Mouse (Mus musculus) thymus, postnatal 14 days (tissue): ENCODE results near the gene Spin2f.
"Not testable (repeated sequence)": the region's sequence is repeated elsewhere in the genome, so short reads cannot be mapped to it uniquely, and the experiment has no call there.

Experiments used
- DNase-seq: peaks from one replicate; pipeline ENCODE4 v3.0.0; 2021

The Spin2f gene

DNA sequence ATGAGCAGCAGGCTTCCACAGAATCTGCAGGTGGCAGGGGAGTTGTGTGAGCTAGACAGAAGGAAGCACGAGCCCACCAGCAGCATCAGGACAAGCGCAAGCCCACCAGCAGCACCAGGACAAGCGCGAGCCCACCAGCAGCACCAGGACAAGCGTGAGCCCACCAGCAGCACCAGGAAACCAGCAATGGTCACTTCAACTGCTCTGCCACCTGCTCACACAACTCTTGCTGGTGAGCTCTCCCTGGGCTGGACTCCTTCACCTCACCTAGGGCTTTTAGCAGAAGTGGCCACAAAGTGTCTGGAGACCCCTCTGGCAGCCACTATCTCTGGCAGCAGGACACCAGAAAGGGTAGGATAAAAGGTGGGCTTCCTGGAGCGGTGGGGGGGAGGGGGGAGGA is at the start of gene Spin2f:
Gene Spin2f, plus strand, starts transcription at position 301 of the 400 bp plus-strand sequence.
- DNase-seq = not testable (repeated sequence)

DNA sequence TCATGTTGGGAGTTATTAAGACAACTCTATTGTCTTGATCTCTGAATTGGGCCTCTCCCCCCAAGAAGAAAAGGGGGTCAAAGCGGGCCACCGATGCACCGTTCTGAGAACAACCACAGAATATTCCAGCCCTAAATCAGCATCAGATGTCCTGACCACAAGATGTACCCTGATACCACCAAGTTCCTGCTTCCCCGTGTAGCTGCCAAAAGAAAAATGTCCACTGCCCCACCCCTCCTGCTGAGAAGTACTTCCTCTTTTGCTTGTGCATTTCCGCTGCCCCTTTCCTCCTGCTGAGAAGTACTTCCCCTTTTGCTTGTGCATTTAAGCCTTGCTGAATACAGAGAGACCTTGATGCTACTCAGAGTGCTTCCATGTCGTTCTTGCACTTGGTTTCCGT is 41.6 kb upstream of the Spin2f start:
- not testable (repeated sequence) for DNase-seq

DNA sequence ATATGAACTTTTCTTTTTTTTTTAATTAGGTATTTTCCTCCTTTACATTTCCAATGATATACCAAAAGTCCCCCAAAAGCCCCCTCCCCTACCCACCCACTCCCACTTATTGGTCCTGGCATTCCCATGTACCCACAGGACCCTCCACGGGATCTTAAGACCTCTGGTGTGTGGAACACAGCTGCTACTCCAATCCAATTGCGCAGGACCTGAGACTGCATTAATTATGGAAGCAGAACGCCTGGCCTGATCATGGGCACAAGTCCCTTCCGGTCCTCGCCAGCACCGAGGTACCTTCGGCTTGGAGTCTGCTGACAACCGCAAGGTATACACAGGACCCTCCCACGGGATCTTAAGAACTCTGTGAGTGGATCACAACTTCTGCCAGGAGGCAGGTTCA is 30.2 kb upstream of the Spin2f start:
- DNase-seq = not testable (repeated sequence)

DNA sequence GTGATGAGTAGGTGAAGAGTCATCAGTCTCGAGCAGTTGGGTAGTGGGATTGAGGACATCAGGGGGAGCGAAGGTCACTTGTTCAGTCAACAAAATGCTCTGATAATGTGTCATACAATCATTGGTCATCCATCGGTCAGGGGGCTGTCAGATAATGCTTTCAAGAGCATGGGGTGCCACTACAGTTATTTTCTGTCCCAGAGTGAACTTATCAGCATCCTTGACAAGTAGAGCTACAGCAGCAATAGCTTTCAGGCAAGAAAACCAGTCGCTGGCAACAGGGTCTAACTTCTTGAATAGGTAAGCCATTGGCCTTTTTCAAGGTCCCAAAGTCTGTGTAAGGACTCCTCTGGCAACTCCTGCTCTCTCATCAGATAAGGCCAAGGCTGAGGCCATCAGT is 18.6 kb upstream of the Spin2f start:
- not testable (repeated sequence) for DNase-seq

DNA sequence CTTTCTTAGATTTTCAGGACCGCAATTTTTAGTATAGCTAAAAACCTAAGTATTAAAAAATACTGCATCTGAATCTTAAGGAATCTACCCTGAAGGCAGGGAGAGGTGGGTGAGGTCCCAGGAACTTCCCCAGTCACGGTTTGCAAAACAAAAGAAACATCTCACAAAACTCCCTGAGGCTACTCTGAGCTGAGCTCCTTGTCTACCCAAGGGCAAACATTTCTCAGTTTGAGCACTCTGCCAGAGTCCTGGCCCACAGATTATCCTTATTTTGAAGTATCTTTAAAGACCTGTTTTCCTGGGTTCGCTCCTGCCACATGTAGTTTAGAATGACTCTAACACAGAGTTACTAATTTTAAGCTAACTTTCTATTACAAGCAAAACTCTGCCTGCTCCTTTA is 11.9 kb upstream of the Spin2f start:
- not testable (repeated sequence) for DNase-seq
